Mouse (Mus musculus) brain, embryonic 14.5 days (tissue): ENCODE measurements at regions not wholly inside any gene's neighbourhood (a gene's known extent, or its start where the extent isn't known, plus 50 kb on each side); places are given as distances from the start of the nearest gene placed in this dataset.

Experiments
- DNase-seq: peaks from one replicate; pipeline ENCODE4 v3.0.0-alpha.2; 2011; ENCODE audit warnings: low read depth
- CTCF ChIP-seq: fragments of 200-500 bp; IDR thresholded peaks from 2 replicates; pipeline ENCODE4 v1.5.1; 2012; ENCODE audit warnings: inconsistent platforms, mild to moderate bottlenecking, moderate library complexity, borderline replicate concordance; ENCODE audit not compliant: insufficient read depth, insufficient read length; ENCODE audit errors: extremely low read depth
- POLR2A ChIP-seq: fragments of 200-500 bp; IDR thresholded peaks from 2 replicates; pipeline ENCODE4 v1.6.1; 2012; ENCODE audit warnings: mild to moderate bottlenecking, inconsistent platforms, borderline replicate concordance; ENCODE audit not compliant: poor library complexity, insufficient read depth, insufficient read length, severe bottlenecking; ENCODE audit errors: extremely low read depth

GRCm38 (mm10) chr8:25438021-25438620, 614.0 kb upstream of the Adam5 start:
- no peak for DNase-seq
- no peak for TF ChIP-seq POLR2A
- TF ChIP-seq CTCF = no peak

- no peak for DNase-seq
- no peak for TF ChIP-seq CTCF
- no peak for TF ChIP-seq POLR2A
Observed at GRCm38 (mm10) chr8:25437178-25437577, 613.0 kb upstream of the Adam5 start.

DNA sequence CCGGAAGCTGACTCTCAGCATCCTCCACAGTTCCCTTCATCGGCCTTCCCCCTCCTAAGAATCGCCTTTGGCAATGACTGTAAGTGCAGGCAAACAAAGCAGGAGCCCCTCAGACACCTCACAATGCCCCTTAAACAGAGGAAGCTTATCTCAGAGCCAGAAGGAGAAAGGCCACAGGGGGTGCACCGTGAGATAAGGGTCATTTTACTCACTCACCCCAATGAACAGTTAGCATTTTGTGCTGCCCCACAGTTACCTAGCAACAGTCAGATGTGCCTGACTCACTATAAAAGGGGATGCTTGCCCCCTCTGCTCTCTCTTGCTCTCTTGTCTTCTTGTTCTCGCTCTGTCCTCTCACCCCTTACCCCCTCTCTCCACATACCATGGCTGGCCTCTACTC, 606.4 kb upstream of the Adam5 start:
- no peak for TF ChIP-seq CTCF
- TF ChIP-seq POLR2A = no peak
- DNase-seq = peak; percentile 56

GRCm38 (mm10) chr8:25429846-25430482, 605.8 kb upstream of the Adam5 start:
- TF ChIP-seq POLR2A (no peak), CTCF (no peak)
- peak; percentile 62 for DNase-seq

DNA sequence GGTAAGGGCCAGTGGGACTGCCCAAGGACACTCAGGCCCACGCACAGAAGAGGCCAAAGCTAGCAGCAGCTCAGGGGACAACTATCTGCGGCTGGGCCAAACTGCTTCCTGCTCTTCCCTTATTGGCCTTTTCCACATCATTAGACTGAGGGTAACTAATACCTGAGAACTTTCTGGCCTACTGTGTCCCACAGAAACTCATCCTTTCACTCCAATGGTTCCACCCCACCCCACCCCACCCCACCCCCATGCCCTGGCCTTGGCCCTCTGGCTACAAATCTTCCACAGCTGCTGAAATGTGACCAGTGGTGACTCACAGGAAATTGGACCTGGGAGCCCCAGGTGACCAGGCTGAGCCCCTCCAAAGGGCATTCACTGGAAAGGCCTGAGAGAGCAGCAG, 604.6 kb upstream of the Adam5 start:
- TF ChIP-seq CTCF = no peak
- no peak for TF ChIP-seq POLR2A
- no peak for DNase-seq

GRCm38 (mm10) chr8:25426207-25426606, 602.0 kb upstream of the Adam5 start:
- DNase-seq = no peak
- TF ChIP-seq POLR2A = no peak
- TF ChIP-seq CTCF = no peak

DNA sequence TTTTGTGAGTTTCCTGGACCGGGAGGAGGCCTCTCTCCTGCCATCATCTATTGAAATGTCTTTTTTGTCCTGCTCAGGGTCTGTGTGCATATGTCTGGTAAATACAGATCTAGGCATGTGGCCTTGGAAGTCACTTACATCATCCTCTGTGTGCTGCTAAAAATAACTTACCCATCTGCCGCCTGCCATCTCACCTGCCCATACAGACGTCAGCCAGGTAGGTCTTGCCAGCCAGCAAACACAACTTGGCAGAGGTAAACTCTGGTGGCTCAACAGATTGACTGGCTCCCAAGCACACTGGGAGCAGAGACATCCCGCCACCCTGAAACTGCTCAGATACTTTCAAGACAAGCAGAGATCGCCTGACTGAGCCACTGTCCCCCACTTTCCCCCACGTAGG, 597.3 kb upstream of the Adam5 start:
- TF ChIP-seq POLR2A (no peak), CTCF (no peak)
- DNase-seq = no peak

GRCm38 (mm10) chr8:25410536-25410935, 586.4 kb upstream of the Adam5 start:
- peak; percentile 14 for DNase-seq
- TF ChIP-seq POLR2A (no peak), CTCF (no peak)

GRCm38 (mm10) chr8:25407862-25408261, 583.7 kb upstream of the Adam5 start:
- no peak for DNase-seq
- TF ChIP-seq POLR2A = no peak
- no peak for TF ChIP-seq CTCF

DNA sequence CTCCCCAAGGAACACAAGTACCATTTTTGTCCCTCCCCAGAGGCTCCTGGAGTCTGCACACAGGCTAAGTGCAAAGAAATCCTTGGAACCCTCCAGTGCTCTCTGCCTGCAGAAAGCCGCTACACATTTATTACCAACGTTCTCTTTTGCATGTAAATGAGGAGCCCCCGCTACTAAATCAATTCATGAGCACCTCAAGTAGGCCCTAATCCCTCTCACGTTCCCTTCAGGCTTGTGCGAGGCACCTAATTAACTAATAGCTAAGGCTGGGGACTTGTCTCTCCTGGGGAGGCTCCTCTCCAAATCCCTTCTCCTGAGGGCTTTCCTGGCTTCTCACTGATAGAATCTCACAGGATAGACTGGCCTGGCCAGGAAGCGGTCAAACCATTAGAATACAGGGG, 568.6 kb upstream of the Adam5 start:
- DNase-seq = peak; percentile 92
- TF ChIP-seq CTCF (no peak), POLR2A (no peak)

DNA sequence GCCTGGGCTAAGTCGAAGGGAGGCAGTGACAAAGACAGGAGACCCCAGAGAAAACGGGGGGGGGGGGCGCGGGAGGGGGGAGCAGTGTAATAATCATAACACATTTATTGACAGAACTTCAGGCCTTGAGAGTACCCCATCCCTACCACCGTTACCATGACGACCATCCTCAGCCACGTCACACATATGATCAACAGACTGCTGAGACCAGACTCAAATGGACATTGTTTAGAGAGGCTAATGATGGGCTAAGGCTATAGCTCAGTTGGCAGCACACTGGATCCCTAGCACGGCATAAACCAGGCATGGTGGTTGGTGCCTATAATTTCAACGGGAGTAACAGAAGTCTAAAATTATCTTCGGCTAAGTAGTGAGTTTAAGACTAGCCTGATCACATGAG, 565.8 kb upstream of the Adam5 start:
- TF ChIP-seq POLR2A (no peak), CTCF (no peak)
- DNase-seq = peak; percentile 70

- TF ChIP-seq CTCF (no peak), POLR2A (no peak)
- DNase-seq = peak; percentile 90
Observed at GRCm38 (mm10) chr8:25389371-25389855, 565.2 kb upstream of the Adam5 start.

GRCm38 (mm10) chr8:25388811-25389210, 564.6 kb upstream of the Adam5 start:
- DNase-seq = peak; percentile 46
- no peak for TF ChIP-seq CTCF
- TF ChIP-seq POLR2A = no peak

DNA sequence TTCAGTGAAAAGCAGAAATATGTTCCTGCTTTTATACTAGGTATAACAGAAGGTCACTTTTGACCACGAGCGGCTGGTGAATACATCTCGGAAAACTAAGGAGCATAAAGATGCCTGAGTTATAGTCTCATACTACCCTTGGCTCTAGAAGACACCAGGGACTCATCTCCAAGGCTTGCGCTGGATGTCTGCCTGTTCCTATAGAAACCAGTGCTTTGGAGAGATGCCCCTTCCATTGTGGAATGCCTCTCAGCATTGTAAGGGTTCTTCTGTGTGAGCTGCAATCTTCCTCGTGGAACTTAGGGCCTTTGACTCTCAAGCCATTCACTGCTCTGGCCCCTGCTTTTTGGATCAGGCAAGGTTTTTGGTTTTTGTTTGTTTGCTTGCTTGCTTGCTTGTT, 561.0 kb upstream of the Adam5 start:
- TF ChIP-seq CTCF (no peak), POLR2A (no peak)

More for the DNA sequence above, 561.0 kb upstream of the Adam5 start:
- DNase-seq = peak; percentile 37
